Mouse (Mus musculus): ENCODE measurements at regions not wholly inside any gene's neighbourhood (a gene's known extent, or its start where the extent isn't known, plus 50 kb on each side); places are given as distances from the start of the nearest gene placed in this dataset.

DNA sequence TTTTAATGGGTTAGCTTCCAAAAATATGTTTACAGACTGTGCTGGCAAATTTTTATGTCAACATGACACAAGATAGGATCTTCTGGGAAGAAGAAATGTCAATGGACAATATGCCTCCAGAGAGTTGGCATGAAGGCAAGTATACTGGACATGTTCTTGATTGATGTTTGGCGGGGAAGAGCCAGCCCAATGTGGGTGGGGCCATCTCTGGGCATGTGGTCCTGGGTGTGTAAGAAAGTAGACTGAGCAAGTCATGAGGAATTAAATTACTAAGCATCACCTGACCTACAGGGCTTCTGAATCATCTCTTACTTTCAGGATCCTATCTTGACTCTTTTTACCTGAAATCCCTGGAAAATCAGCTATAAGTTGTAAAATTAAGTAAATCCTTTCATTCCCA is 525.0 kb upstream of the Grm7 start:
- Histone ChIP-seq H3K4me2 (no peak overlapping the region), H3K27ac (ENCODE audit: low read depth) (no peak overlapping the region), H3K4me3 (ENCODE audit: low read depth, low read length) (no peak overlapping the region), H3K36me3 (ENCODE audit: insufficient read depth) (no peaks in the 10 kb centered on the region), H3K27me3 (ENCODE audit: insufficient read depth, low read length) (no peaks in the 10 kb centered on the region), H3K9me3 (ENCODE audit: low read depth, low read length) (no peaks in the 10 kb centered on the region), H3K9ac (no peak overlapping the region), H3K4me1 (ENCODE audit: insufficient read depth) (no peaks in the 10 kb centered on the region)
- no peak for TF ChIP-seq CTCF (IDR thresholded peaks at IDR 0.05; ENCODE audit: low read depth)
- 77% methylated on average over 1 of the region's 1 CpGs for WGBS
- ATAC-seq (ENCODE audit: insufficient read depth) (no peak), DNase-seq (no peak)

GRCm38 (mm10) chr6:110132271-110132670 is 513.1 kb upstream of the Grm7 start:
- WGBS = 80% methylated on average over 3 of the region's 3 CpGs
- no peak overlapping the region for H3K4me3 ChIP-seq (ENCODE audit: low read depth, low read length)
- H3K9ac ChIP-seq = no peak overlapping the region
- H3K9me3 ChIP-seq (ENCODE audit: low read depth, low read length) = no peaks in the 10 kb centered on the region
- H3K4me1 ChIP-seq (ENCODE audit: insufficient read depth) = no peaks in the 10 kb centered on the region
- H3K36me3 ChIP-seq (ENCODE audit: insufficient read depth) = no peaks in the 10 kb centered on the region
- no peak for ATAC-seq (ENCODE audit: insufficient read depth)
- no peak overlapping the region for H3K4me2 ChIP-seq
- DNase-seq = no peak
- no peaks in the 10 kb centered on the region for H3K27me3 ChIP-seq (ENCODE audit: insufficient read depth, low read length)
- no peak overlapping the region for H3K27ac ChIP-seq (ENCODE audit: low read depth)
- no peak for TF ChIP-seq CTCF (IDR thresholded peaks at IDR 0.05; ENCODE audit: low read depth)

- Histone ChIP-seq H3K9ac (no peak overlapping the region), H3K27me3 (ENCODE audit: insufficient read depth, low read length) (no peaks in the 10 kb centered on the region), H3K36me3 (ENCODE audit: insufficient read depth) (no peaks in the 10 kb centered on the region), H3K9me3 (ENCODE audit: low read depth, low read length) (no peaks in the 10 kb centered on the region), H3K4me1 (ENCODE audit: insufficient read depth) (no peaks in the 10 kb centered on the region), H3K4me3 (ENCODE audit: low read depth, low read length) (no peak overlapping the region), H3K4me2 (no peak overlapping the region), H3K27ac (ENCODE audit: low read depth) (no peak overlapping the region)
- no peak for TF ChIP-seq CTCF (IDR thresholded peaks at IDR 0.05; ENCODE audit: low read depth)
- no peak for ATAC-seq (ENCODE audit: insufficient read depth)
- WGBS = 64% methylated on average over 1 of the region's 1 CpGs
- no peak for DNase-seq
Measured at GRCm38 (mm10) chr6:110133587-110133986, 511.8 kb upstream of the Grm7 start.

- ATAC-seq (ENCODE audit: insufficient read depth) (peak; percentile 91), DNase-seq (peak; percentile 59)
- H3K9me3 ChIP-seq (ENCODE audit: low read depth, low read length) = no peaks in the 10 kb centered on the region
- no peak for TF ChIP-seq CTCF (IDR thresholded peaks at IDR 0.05; ENCODE audit: low read depth)
- no peak overlapping the region for H3K4me3 ChIP-seq (ENCODE audit: low read depth, low read length)
- no peaks in the 10 kb centered on the region for H3K36me3 ChIP-seq (ENCODE audit: insufficient read depth)
- no peaks in the 10 kb centered on the region for H3K27me3 ChIP-seq (ENCODE audit: insufficient read depth, low read length)
- WGBS = 19% methylated on average over 7 of the region's 7 CpGs
- no peaks in the 10 kb centered on the region for H3K4me1 ChIP-seq (ENCODE audit: insufficient read depth)
- no peak overlapping the region for H3K9ac ChIP-seq
- no peak overlapping the region for H3K4me2 ChIP-seq
- H3K27ac ChIP-seq (ENCODE audit: low read depth) = no peak overlapping the region
Measured at GRCm38 (mm10) chr6:110137043-110137650, 508.2 kb upstream of the Grm7 start.

- 55% methylated on average over 2 of the region's 2 CpGs for WGBS
- Histone ChIP-seq H3K27ac (ENCODE audit: low read depth) (no peak overlapping the region), H3K4me1 (ENCODE audit: insufficient read depth) (no peaks in the 10 kb centered on the region), H3K36me3 (ENCODE audit: insufficient read depth) (no peaks in the 10 kb centered on the region), H3K4me2 (no peak overlapping the region), H3K4me3 (ENCODE audit: low read depth, low read length) (no peak overlapping the region), H3K27me3 (ENCODE audit: insufficient read depth, low read length) (no peaks in the 10 kb centered on the region), H3K9me3 (ENCODE audit: low read depth, low read length) (no peaks in the 10 kb centered on the region), H3K9ac (no peak overlapping the region)
- DNase-seq (peak; percentile 2), ATAC-seq (ENCODE audit: insufficient read depth) (no peak)
- TF ChIP-seq CTCF (IDR thresholded peaks at IDR 0.05; ENCODE audit: low read depth) = no peak
Measured at GRCm38 (mm10) chr6:110139396-110139795, 506.0 kb upstream of the Grm7 start.

- ATAC-seq (ENCODE audit: insufficient read depth) = no peak
- no peak for DNase-seq
- no peaks in the 10 kb centered on the region for H3K9me3 ChIP-seq (ENCODE audit: low read depth, low read length)
- H3K27me3 ChIP-seq (ENCODE audit: insufficient read depth, low read length) = no peaks in the 10 kb centered on the region
- no peak overlapping the region for H3K9ac ChIP-seq
- no peaks in the 10 kb centered on the region for H3K36me3 ChIP-seq (ENCODE audit: insufficient read depth)
- WGBS = 81% methylated on average over 2 of the region's 2 CpGs
- no peaks in the 10 kb centered on the region for H3K4me1 ChIP-seq (ENCODE audit: insufficient read depth)
- no peak overlapping the region for H3K4me2 ChIP-seq
- TF ChIP-seq CTCF (IDR thresholded peaks at IDR 0.05; ENCODE audit: low read depth) = no peak
- H3K4me3 ChIP-seq (ENCODE audit: low read depth, low read length) = no peak overlapping the region
- no peak overlapping the region for H3K27ac ChIP-seq (ENCODE audit: low read depth)
Measured at GRCm38 (mm10) chr6:110168539-110168938, 476.8 kb upstream of the Grm7 start.

- Histone ChIP-seq H3K27me3 (ENCODE audit: insufficient read depth, low read length) (no peaks in the 10 kb centered on the region), H3K9ac (no peak overlapping the region), H3K4me1 (ENCODE audit: insufficient read depth) (no peaks in the 10 kb centered on the region), H3K27ac (ENCODE audit: low read depth) (no peak overlapping the region), H3K4me3 (ENCODE audit: low read depth, low read length) (no peak overlapping the region), H3K36me3 (ENCODE audit: insufficient read depth) (no peaks in the 10 kb centered on the region), H3K9me3 (ENCODE audit: low read depth, low read length) (no peaks in the 10 kb centered on the region), H3K4me2 (no peak overlapping the region)
- 75% methylated on average over 2 of the region's 2 CpGs for WGBS
- no peak for ATAC-seq (ENCODE audit: insufficient read depth)
- TF ChIP-seq CTCF (IDR thresholded peaks at IDR 0.05; ENCODE audit: low read depth) = no peak
- DNase-seq = no peak
Measured at GRCm38 (mm10) chr6:110205973-110206372, 439.4 kb upstream of the Grm7 start.

DNA sequence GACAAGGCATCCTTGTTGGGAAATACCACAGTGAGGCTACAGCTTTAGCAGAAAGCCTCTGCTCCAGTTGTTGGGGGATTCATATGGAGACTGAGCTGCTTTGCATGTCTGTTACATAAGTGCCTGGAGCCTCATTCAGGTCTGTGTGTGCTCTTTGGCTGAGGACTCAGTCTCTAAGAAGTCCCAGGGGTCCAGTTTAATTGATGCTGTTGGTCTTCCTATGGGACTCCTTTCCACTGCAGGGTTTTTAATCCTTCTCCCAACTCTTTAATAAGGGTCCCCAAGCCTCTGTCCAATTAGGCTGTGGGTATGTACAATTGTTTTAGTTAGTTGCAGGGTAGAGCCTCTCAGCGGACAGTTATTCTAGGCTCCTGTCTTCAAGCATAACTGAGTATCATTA is 436.6 kb upstream of the Grm7 start:
- Histone ChIP-seq H3K9me3 (ENCODE audit: low read depth, low read length) (no peaks in the 10 kb centered on the region), H3K36me3 (ENCODE audit: insufficient read depth) (no peaks in the 10 kb centered on the region), H3K4me3 (ENCODE audit: low read depth, low read length) (no peak overlapping the region), H3K27me3 (ENCODE audit: insufficient read depth, low read length) (no peaks in the 10 kb centered on the region), H3K4me2 (no peak overlapping the region), H3K27ac (ENCODE audit: low read depth) (no peak overlapping the region), H3K9ac (no peak overlapping the region), H3K4me1 (ENCODE audit: insufficient read depth) (no peaks in the 10 kb centered on the region)
- no peak for ATAC-seq (ENCODE audit: insufficient read depth)
- no peak for DNase-seq
- 83% methylated on average over 1 of the region's 1 CpGs for WGBS
- no peak for TF ChIP-seq CTCF (IDR thresholded peaks at IDR 0.05; ENCODE audit: low read depth)
